16 mouse cellular contexts compared by ENCODE assay signal in genomic region chr7:77303227-77303626, GRCm38 (mm10).
DNase-seq lines count a peak whose midpoint lies in the region; ATAC-seq lines count a peak whose summit lies in the region.
"Had no signal": no experiment of that assay in that cellular context is flagged by ENCODE, and none has a peak within 500 bp of the region (broad histone marks: within the 10 kb centered on the region; RNA-seq: fewer than 3 reads in every experiment).

No protein-coding gene starts in this region.

- no peaks in the 10 kb centered on the region for H3K36me3 ChIP-seq in hindbrain, embryonic 15.5 days
- H3K36me3 ChIP-seq in hindbrain, embryonic 16.5 days (ENCODE audit: control insufficient read depth, insufficient read depth, low read length) = no peaks in the 10 kb centered on the region
- H3K36me3 ChIP-seq: embryonic facial prominence, embryonic 13.5 days; forebrain, embryonic 10.5 days; liver, embryonic 12.5 days had no signal

- no peaks in the 10 kb centered on the region for H3K27me3 ChIP-seq in hindbrain, embryonic 15.5 days
- H3K27me3 ChIP-seq in hindbrain, embryonic 16.5 days (replicated peaks; ENCODE audit: control insufficient read depth, insufficient read depth, low read length) = no peaks in the 10 kb centered on the region
- H3K27me3 ChIP-seq: CH12.LX; embryonic facial prominence, embryonic 13.5 days; liver, embryonic 12.5 days had no signal

- H3K4me2 ChIP-seq in hindbrain, embryonic 15.5 days = peak overlapping the region; percentile 46; the same call in 1 of the 2 replicates
- H3K4me2 ChIP-seq in hindbrain, embryonic 16.5 days (ENCODE audit: low read length) = no peak overlapping the region
- H3K4me2 ChIP-seq: liver, embryonic 12.5 days had no signal

- 52% methylated on average over 3 of the region's 3 CpGs for WGBS in hindbrain, embryonic 15.5 days
- 44% methylated on average over 3 of the region's 3 CpGs for WGBS in hindbrain, embryonic 16.5 days

- H3K9ac ChIP-seq in hindbrain, embryonic 15.5 days = no peak overlapping the region
- no peak overlapping the region for H3K9ac ChIP-seq in hindbrain, embryonic 16.5 days (ENCODE audit: low read depth, low read length)
- H3K9ac ChIP-seq: embryonic facial prominence, embryonic 13.5 days; liver, embryonic 12.5 days had no signal

- peaks cover 5% of the 10 kb centered on the region; the same call in 1 of the 2 replicates for H3K4me1 ChIP-seq in hindbrain, embryonic 15.5 days (replicated peaks)
- H3K4me1 ChIP-seq in hindbrain, embryonic 16.5 days (ENCODE audit: control insufficient read depth, insufficient read depth, low read depth, low read length) = no peaks in the 10 kb centered on the region
- H3K4me1 ChIP-seq: liver, embryonic 12.5 days had no signal

- H3K9me3 ChIP-seq in hindbrain, embryonic 15.5 days = no peaks in the 10 kb centered on the region
- no peaks in the 10 kb centered on the region for H3K9me3 ChIP-seq in hindbrain, embryonic 16.5 days (ENCODE audit: control insufficient read depth, low read length)
- H3K9me3 ChIP-seq: embryonic facial prominence, embryonic 13.5 days; forebrain, embryonic 10.5 days; liver, embryonic 12.5 days had no signal

- ATAC-seq in hindbrain, embryonic 15.5 days (ENCODE audit: low FRiP score, low read depth) = no peak
- no peak for ATAC-seq in hindbrain, embryonic 16.5 days
- ATAC-seq: hindbrain, postnatal 0 days; liver, embryonic 12.5 days had no signal

- H3K4me3 ChIP-seq in hindbrain, embryonic 15.5 days = no peak overlapping the region
- H3K4me3 ChIP-seq in hindbrain, embryonic 16.5 days (ENCODE audit: low read length) = no peak overlapping the region
- H3K4me3 ChIP-seq: embryonic facial prominence, embryonic 13.5 days; liver, embryonic 12.5 days had no signal

- peak; percentile 0 for DNase-seq in embryo, embryonic 11 days
- DNase-seq in embryo, embryonic 10.5 days (ENCODE audit: low spot score) = no peak
- DNase-seq in ES-CJ7 (ENCODE audit: low read depth, low spot score) = peak; percentile 74
- peak; percentile 5 for DNase-seq in kidney, postnatal 10 days
- no peak for DNase-seq in frontal cortex, postnatal 14 days (ENCODE audit: low spot score in 2 of 2)
- DNase-seq in ovary, adult 18-20 months (ENCODE audit: low spot score) = no peak
- DNase-seq: cerebellum, postnatal 14 days; thymus, postnatal 14 days had no signal

- no peak overlapping the region for H3K27ac ChIP-seq in hindbrain, embryonic 15.5 days (replicated peaks)
- H3K27ac ChIP-seq in hindbrain, embryonic 16.5 days (ENCODE audit: low read depth, low read length) = no peak overlapping the region
- H3K27ac ChIP-seq: embryonic facial prominence, embryonic 13.5 days; forebrain, embryonic 10.5 days; hindbrain, postnatal 0 days; liver, embryonic 12.5 days; stomach, postnatal 0 days had no signal

Comparison
In these comparisons a context has a peak if more than half of its experiments do, and no peak if none do; other contexts are left out.
1. DNase-seq: peak in embryo, embryonic 11 days (single experiment), ES-CJ7 (single experiment) and kidney, postnatal 10 days (single experiment); none in embryo, embryonic 10.5 days (single experiment), frontal cortex, postnatal 14 days (0 of 2) and ovary, adult 18-20 months (single experiment).